Comparison of ENCODE assay signal across 16 mouse cellular contexts in the genomic region with DNA sequence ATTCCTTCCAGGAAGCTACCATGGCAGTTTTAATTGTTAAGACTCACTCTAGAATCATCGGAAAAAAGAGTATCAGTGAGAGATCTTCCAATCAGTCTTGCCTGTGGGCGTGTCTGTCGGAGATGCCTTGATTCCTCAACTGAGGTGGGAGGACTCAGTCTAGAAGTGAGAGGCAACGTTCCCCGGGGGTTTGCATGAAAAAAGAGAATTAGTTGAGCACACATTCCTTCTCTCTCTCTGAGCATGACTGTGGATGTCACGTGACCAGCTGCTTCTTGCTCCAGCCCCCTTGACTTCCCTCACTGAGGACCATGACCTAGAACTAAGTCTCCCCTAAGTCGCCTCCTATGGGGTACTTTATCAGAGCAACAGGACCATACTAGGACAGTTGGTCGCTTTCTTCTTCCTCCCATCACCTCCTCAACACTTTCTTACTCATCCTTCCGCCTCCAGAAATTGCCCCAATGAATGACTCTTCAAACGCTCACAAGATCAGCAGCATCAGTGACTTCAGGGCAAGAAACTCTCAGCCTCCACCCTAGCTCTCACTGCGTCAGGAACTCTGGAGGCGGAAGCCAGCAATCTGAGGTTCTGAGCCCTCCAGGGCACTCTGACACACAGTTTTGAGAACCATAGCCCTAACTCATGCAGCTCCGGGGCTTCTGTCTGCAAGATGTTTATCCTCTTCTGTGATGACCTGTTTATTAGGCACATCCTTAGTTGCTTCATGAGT.
"Had no signal": no experiment of that assay in that cellular context is flagged by ENCODE, and none has a peak within 500 bp of the region (broad histone marks: within the 10 kb centered on the region; RNA-seq: fewer than 3 reads in every experiment).

No protein-coding gene starts in this region.

- H3K27me3 ChIP-seq: midbrain, embryonic 12.5 days; neural tube, embryonic 12.5 days had no signal

- H3K9ac ChIP-seq: lung, embryonic 14.5 days; midbrain, embryonic 12.5 days; neural tube, embryonic 12.5 days had no signal

- H3K36me3 ChIP-seq: midbrain, embryonic 10.5 days; midbrain, embryonic 12.5 days; neural tube, embryonic 12.5 days had no signal

- H3K9me3 ChIP-seq: midbrain, embryonic 12.5 days; neural tube, embryonic 12.5 days had no signal

- H3K27ac ChIP-seq: midbrain, embryonic 10.5 days; midbrain, embryonic 12.5 days; neural tube, embryonic 12.5 days had no signal

- DNase-seq: lung, adult 18-20 months; lung, postnatal 10 days; lung, postnatal 4 days; midbrain, embryonic 14.5 days; right cerebral cortex, adult 18-20 months; right cerebral cortex, postnatal 25 days; right cerebral cortex, postnatal 4 days; spleen, adult 18-20 months; thymus, adult 18-20 months; thymus, postnatal 14 days; thymus, postnatal 36 days had no signal

- H3K4me1 ChIP-seq: neural tube, embryonic 12.5 days had no signal

- H3K4me2 ChIP-seq: lung, embryonic 14.5 days; midbrain, embryonic 12.5 days; neural tube, embryonic 12.5 days had no signal

- H3K4me3 ChIP-seq: midbrain, embryonic 10.5 days; midbrain, embryonic 12.5 days; myocyte; neural tube, embryonic 12.5 days had no signal
